Comparison of ENCODE assay signal across 8 mouse cellular contexts in genomic region chr6:99523679-99524370, GRCm38 (mm10). TPM values are rescaled to one million over a fixed set of nuclear protein-coding genes. Genes with fewer than 3 reads are reported as not detected.
DNase-seq lines count a peak whose midpoint lies in the region; ATAC-seq and TF ChIP-seq lines count a peak whose summit lies in the region.

No protein-coding gene starts in this region.

- H3K27me3 ChIP-seq in intestine, embryonic 16.5 days (replicated peaks; ENCODE audit: control insufficient read depth, insufficient read depth, low read length), result no peaks in the 10 kb centered on the region
- no peaks in the 10 kb centered on the region for H3K27me3 ChIP-seq in neural tube, embryonic 13.5 days

- no peak for DNase-seq in lung, adult 2 months
- DNase-seq in lung, postnatal 25 days (ENCODE audit: low spot score), result no peak
- no peak for DNase-seq in left cerebral cortex, adult 11 months (ENCODE audit: low spot score)
- DNase-seq in cerebellum, postnatal 36 days, result no peak
- no peak for DNase-seq in right cerebral cortex, postnatal 25 days

- peak overlapping the region; percentile 90 for H3K4me3 ChIP-seq in lung, adult 2 months (replicated peaks; ENCODE audit: extremely low read depth, low read depth, low read length)
- peak overlapping the region; percentile 84 for H3K4me3 ChIP-seq in embryonic fibroblast, embryonic 13.5 days (ENCODE audit: insufficient read depth, low read length)
- H3K4me3 ChIP-seq in intestine, embryonic 16.5 days (ENCODE audit: low read length), result peak overlapping the region; percentile 86
- peak overlapping the region; percentile 73 for H3K4me3 ChIP-seq in neural tube, embryonic 13.5 days

- TF ChIP-seq POLR2A in lung, adult 2 months (IDR thresholded peaks at IDR 0.05; ENCODE audit: borderline replicate concordance, extremely low read depth, low read depth, low read length), result no peak
- TF ChIP-seq POLR2A in embryonic fibroblast, embryonic 13.5 days (IDR thresholded peaks at IDR 0.05; ENCODE audit: low read depth, low read length), result no peak

- WGBS in lung, adult 2 months, result 28% methylated on average over 10 of the region's 10 CpGs
- 30% methylated on average over 10 of the region's 10 CpGs for WGBS in intestine, embryonic 16.5 days
- 23% methylated on average over 10 of the region's 10 CpGs for WGBS in neural tube, embryonic 13.5 days

- H3K36me3 ChIP-seq in intestine, embryonic 16.5 days (ENCODE audit: control insufficient read depth, insufficient read depth, low read length), result peaks cover 6% of the 10 kb centered on the region; the same call in 1 of the 2 replicates
- no peaks in the 10 kb centered on the region for H3K36me3 ChIP-seq in neural tube, embryonic 13.5 days

- H3K27ac ChIP-seq in embryonic fibroblast, embryonic 13.5 days (ENCODE audit: insufficient read depth, low read length), result peak overlapping the region; percentile 87; the same call in 1 of the 2 replicates
- H3K27ac ChIP-seq in intestine, embryonic 16.5 days (ENCODE audit: low read length), result peak overlapping the region; percentile 100
- peak overlapping the region; percentile 100 for H3K27ac ChIP-seq in neural tube, embryonic 13.5 days (replicated peaks)

- ATAC-seq in intestine, embryonic 16.5 days, result no peak
- no peak for ATAC-seq in neural tube, embryonic 13.5 days (ENCODE audit: low read depth)

- TF ChIP-seq CTCF in lung, adult 2 months (IDR thresholded peaks at IDR 0.05; ENCODE audit: insufficient read depth, low read length), result no peak
- TF ChIP-seq CTCF in embryonic fibroblast, embryonic 13.5 days (IDR thresholded peaks at IDR 0.05; ENCODE audit: borderline replicate concordance, insufficient read depth, low read length), result no peak

- H3K4me2 ChIP-seq in intestine, embryonic 16.5 days (ENCODE audit: low read depth, low read length), result peak overlapping the region; percentile 79
- peak overlapping the region; percentile 98 for H3K4me2 ChIP-seq in neural tube, embryonic 13.5 days

- H3K9ac ChIP-seq in intestine, embryonic 16.5 days (ENCODE audit: low read depth, low read length), result peak overlapping the region; percentile 98
- H3K9ac ChIP-seq in neural tube, embryonic 13.5 days, result peak overlapping the region; percentile 98

- no peaks in the 10 kb centered on the region for H3K4me1 ChIP-seq in lung, adult 2 months (ENCODE audit: control insufficient read depth, insufficient read depth, low read length)
- H3K4me1 ChIP-seq in embryonic fibroblast, embryonic 13.5 days (ENCODE audit: control insufficient read depth, insufficient read depth, low read length), result no peaks in the 10 kb centered on the region
- H3K4me1 ChIP-seq in intestine, embryonic 16.5 days (ENCODE audit: control insufficient read depth, insufficient read depth, low read length), result no peaks in the 10 kb centered on the region; the same call in 1 of the 2 replicates
- peaks cover 28% of the 10 kb centered on the region for H3K4me1 ChIP-seq in neural tube, embryonic 13.5 days (replicated peaks)

- H3K9me3 ChIP-seq in intestine, embryonic 16.5 days (ENCODE audit: control insufficient read depth, low read length), result peaks cover 7% of the 10 kb centered on the region
- no peaks in the 10 kb centered on the region for H3K9me3 ChIP-seq in neural tube, embryonic 13.5 days

RNA-seq across cellular contexts. Expression of gene Foxp1, which starts 1.3 kb away (rescaled TPM):
- polyA plus RNA-seq in lung, adult 2 months (2012; rRNA removed), result 135 and 169 TPM in 2 replicates
- polyA plus RNA-seq in embryonic fibroblast, embryonic 13.5 days (2011; ENCODE audit: insufficient read length, low read depth, missing spikeins), result 135 and 137 TPM in 2 replicates
- polyA plus RNA-seq in intestine, embryonic 16.5 days (2015; fragmentation: Nextera tagmentation; extraction: Ambion mirVana), result 74.8 and 74.9 TPM in 2 replicates
- 73.2 and 74.0 TPM in 2 replicates for polyA plus RNA-seq in neural tube, embryonic 13.5 days (2015; fragmentation: Nextera tagmentation; extraction: Ambion mirVana)
